Mouse (Mus musculus) frontal cortex, postnatal 10 days (tissue): Measurements from ENCODE around the gene Gpr62.
A peak's percentile ranks its signal among the peaks of the same experiment; 100 is the strongest.

ENCODE experiments used
- DNase-seq, 2 experiments: peaks; one replicate each; pipeline ENCODE4 v3.0.0; 2022; ENCODE audit warnings: low spot score in 2 of 2, mixed read lengths in 1 of 2

Gene Gpr62

GRCm38 (mm10) chr9:106456325-106457162 lies 9.2 kb downstream of the Gpr62 start:
- no peak for DNase-seq

GRCm38 (mm10) chr9:106454888-106455681 lies 10.7 kb downstream of the Gpr62 start:
- no peak for DNase-seq

GRCm38 (mm10) chr9:106454071-106454761 lies 11.5 kb downstream of the Gpr62 start:
- no peak for DNase-seq

GRCm38 (mm10) chr9:106453271-106454070 lies 12.3 kb downstream of the Gpr62 start, which contains the start of gene Pcbp4:
Gene Pcbp4, plus strand, starts transcription at chr9:106453291.
- peak in 1 of 2 experiments; percentile 66 for DNase-seq

GRCm38 (mm10) chr9:106452821-106453220 lies 12.9 kb downstream of the Gpr62 start:
- DNase-seq = no peak

GRCm38 (mm10) chr9:106452351-106452750 lies 13.4 kb downstream of the Gpr62 start:
- DNase-seq = no peak

GRCm38 (mm10) chr9:106451899-106452298 lies 13.8 kb downstream of the Gpr62 start:
- DNase-seq = no peak

GRCm38 (mm10) chr9:106451298-106451697 lies 14.4 kb downstream of the Gpr62 start:
- no peak for DNase-seq

- DNase-seq = no peak
Observed at GRCm38 (mm10) chr9:106450661-106451060, 15.1 kb downstream of the Gpr62 start.

- DNase-seq = no peak
Observed at GRCm38 (mm10) chr9:106449947-106450346, 15.8 kb downstream of the Gpr62 start.

GRCm38 (mm10) chr9:106448498-106449031 lies 17.2 kb downstream of the Gpr62 start:
- no peak for DNase-seq

GRCm38 (mm10) chr9:106447951-106448350 lies 17.8 kb downstream of the Gpr62 start:
- DNase-seq = no peak

- peak; percentile 81 to 84 for DNase-seq
Observed at GRCm38 (mm10) chr9:106447348-106447747, 18.4 kb downstream of the Gpr62 start, which contains the start of the genes Abhd14b and Abhd14a. Gene Abhd14b, plus strand, starts transcription at chr9:106447459. Gene Abhd14a, minus strand, starts transcription at chr9:106447678.

GRCm38 (mm10) chr9:106444836-106445235 lies 20.9 kb downstream of the Gpr62 start:
- DNase-seq = no peak

GRCm38 (mm10) chr9:106442680-106443079 lies 23.1 kb downstream of the Gpr62 start:
- no peak for DNase-seq

GRCm38 (mm10) chr9:106436566-106436965 lies 29.2 kb downstream of the Gpr62 start:
- no peak for DNase-seq

- no peak for DNase-seq
Observed at GRCm38 (mm10) chr9:106433389-106433788, 32.3 kb downstream of the Gpr62 start.

- DNase-seq = no peak
Observed at GRCm38 (mm10) chr9:106430015-106430264, 35.8 kb downstream of the Gpr62 start.

- DNase-seq = peak; percentile 89 to 93
Observed at GRCm38 (mm10) chr9:106429221-106430014, 36.3 kb downstream of the Gpr62 start, which contains the start of gene Rpl29. Gene Rpl29, plus strand, starts transcription at chr9:106429454.

GRCm38 (mm10) chr9:106428719-106429220 lies 37.0 kb downstream of the Gpr62 start:
- no peak for DNase-seq
